Mouse (Mus musculus) megakaryocyte-erythroid progenitor cell, adult 5-6 weeks (primary cell): ENCODE data around the gene Nxf2. TPM values are rescaled to one million over a fixed set of nuclear protein-coding genes. Genes with fewer than 3 reads are reported as not detected.
"Not testable (repeated sequence)": the region's sequence is repeated elsewhere in the genome, so short reads cannot be mapped to it uniquely, and the experiment has no call there.

ENCODE experiments used
- ATAC-seq: replicated peaks from 2 replicates; pipeline ENCODE4 v1.8.0; 2016; ENCODE audit warnings: mild to moderate bottlenecking, inconsistent platforms; ENCODE audit not compliant: severe bottlenecking, poor library complexity, low FRiP score, low TSS enrichment
- total RNA-seq, 2 experiments: library from RNA; stranded (forward) in 1 of 2; stranded (reverse) in 1 of 2; fragments of 200-1000, 215-1000 nt in 1 of 2; fragments of >200 nt in 1 of 2; fragmentation: Nextera tagmentation in 1 of 2; gene quantifications; 2 replicates each; pipeline ENCODE4 v1.2.3; 2014 to 2017

The Nxf2 gene
- total RNA-seq (2014; fragmentation: Nextera tagmentation) = 0.52 TPM in 1 of 2 replicates, not detected in the other
- total RNA-seq (2017) = 1.7 and 1.8 TPM in 2 replicates

- ATAC-seq = no peak
These were observed at the start of gene Nxf2 for GRCm38 (mm10) chrX:134964546-134964945. TSS of gene Nxf2 (minus strand) at chrX:134964754.

GRCm38 (mm10) chrX:135011381-135011780 is 46.8 kb upstream of the Nxf2 start:
- no peak for ATAC-seq

- no peak; the same call in 1 of the 2 replicates for ATAC-seq
These were observed 44.9 kb upstream of the Nxf2 start for GRCm38 (mm10) chrX:135009471-135009815.

- peak; percentile 100 for ATAC-seq
These were observed 44.3 kb upstream of the Nxf2 start, which contains the start of gene Zmat1 for GRCm38 (mm10) chrX:135008720-135009470. TSS of gene Zmat1 (minus strand) at chrX:135009209.

- no peak for ATAC-seq
These were observed 43.5 kb upstream of the Nxf2 start for GRCm38 (mm10) chrX:135008021-135008420.

- ATAC-seq = peak; percentile 90
These were observed 1.1 kb downstream of the Nxf2 start for GRCm38 (mm10) chrX:134963305-134964094.

GRCm38 (mm10) chrX:134930361-134930760 is 34.2 kb downstream of the Nxf2 start:
- ATAC-seq = no peak

- ATAC-seq = no peak
These were observed 34.6 kb downstream of the Nxf2 start for GRCm38 (mm10) chrX:134929927-134930326.

- 0 out of 2 replicates have a peak, but pooled peaks have one; percentile 61 for ATAC-seq
These were observed 39.5 kb downstream of the Nxf2 start for GRCm38 (mm10) chrX:134925058-134925457.

- no peak for ATAC-seq
These were observed 40.7 kb downstream of the Nxf2 start for GRCm38 (mm10) chrX:134923675-134924424.

GRCm38 (mm10) chrX:134919220-134919619 is 45.3 kb downstream of the Nxf2 start:
- ATAC-seq = no peak

- no peak for ATAC-seq
These were observed 48.8 kb downstream of the Nxf2 start for GRCm38 (mm10) chrX:134915745-134916144.

GRCm38 (mm10) chrX:134915315-134915714 is 49.2 kb downstream of the Nxf2 start:
- not testable (repeated sequence) for ATAC-seq

- ATAC-seq = no peak
These were observed 49.7 kb downstream of the Nxf2 start for GRCm38 (mm10) chrX:134914851-134915250.

GRCm38 (mm10) chrX:134913234-134913936 is 51.2 kb downstream of the Nxf2 start:
- ATAC-seq = no peak

- ATAC-seq = no peak
These were observed 51.7 kb downstream of the Nxf2 start for GRCm38 (mm10) chrX:134912805-134913204.

GRCm38 (mm10) chrX:134910345-134910744 is 54.2 kb downstream of the Nxf2 start:
- no peak for ATAC-seq
